Mouse (Mus musculus): ENCODE data around the gene B230118H07Rik. TPM values are rescaled to one million over a fixed set of nuclear protein-coding genes. Genes with fewer than 3 reads are reported as not detected.
A peak's percentile ranks its signal among the peaks of the same experiment; 100 is the strongest.

B230118H07Rik gene
- polyA plus RNA-seq, 1 experiment = 38.3 TPM

DNA sequence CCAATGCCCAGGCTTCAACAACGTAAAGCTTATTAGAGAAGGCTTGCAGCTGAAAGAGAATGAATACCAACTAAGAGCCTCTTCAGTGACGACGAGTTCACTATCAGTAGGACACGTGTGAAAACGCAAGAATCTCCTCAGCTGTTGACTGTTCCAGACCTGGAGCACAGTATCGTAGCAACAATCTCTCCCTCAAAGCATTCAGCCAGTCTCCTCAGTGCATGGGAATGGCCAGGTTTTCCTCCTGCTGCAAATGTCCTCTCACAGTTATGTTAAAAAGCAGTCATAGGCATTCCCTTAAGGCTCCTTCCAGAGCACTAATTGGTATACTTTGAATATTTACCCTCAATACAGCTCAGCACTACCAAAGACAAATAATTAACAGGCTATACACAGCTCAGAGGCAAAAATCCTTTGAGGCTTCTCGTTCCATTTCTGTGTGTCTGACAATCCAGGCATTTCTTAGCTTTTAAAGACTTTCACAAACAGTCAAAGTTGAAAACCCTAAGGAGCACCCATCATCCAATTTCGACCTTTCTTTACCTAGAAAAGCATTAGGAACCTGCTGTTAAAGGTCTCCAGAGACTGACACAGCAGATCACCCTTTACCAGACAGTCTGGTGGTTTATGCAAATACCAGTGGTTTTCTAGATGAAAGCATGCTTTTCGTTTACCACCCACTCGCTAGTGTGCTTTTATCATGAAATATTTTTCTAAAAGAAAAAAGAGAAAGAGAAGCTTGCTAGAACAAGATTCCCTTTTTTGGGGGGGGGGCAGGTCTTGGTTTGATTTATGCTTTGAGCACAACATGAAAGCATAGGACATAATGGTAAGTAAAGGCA is 33.6 kb downstream of the B230118H07Rik start:
- no peak overlapping the region for H3K9ac ChIP-seq (ENCODE audit: low read depth, poor library complexity, severe bottlenecking)
- no peak overlapping the region for H3K4me3 ChIP-seq (ENCODE audit: low read depth, low read length)
- H3K9me3 ChIP-seq (replicated peaks; ENCODE audit: control insufficient read depth, insufficient read depth, low read length, poor library complexity, severe bottlenecking) = no peaks in the 10 kb centered on the region
- H3K4me1 ChIP-seq (ENCODE audit: control insufficient read depth, insufficient read depth, low read length) = no peaks in the 10 kb centered on the region
- H3K27ac ChIP-seq (ENCODE audit: insufficient read depth, low read length) = no peak overlapping the region
- no peak for TF ChIP-seq EP300 (IDR thresholded peaks at IDR 0.05; ENCODE audit: insufficient read depth, low read depth, low read length)
- H3K27me3 ChIP-seq (ENCODE audit: control insufficient read depth, insufficient read depth, low read length, poor library complexity, severe bottlenecking) = no peaks in the 10 kb centered on the region
- H3K36me3 ChIP-seq (ENCODE audit: control insufficient read depth, insufficient read depth, low read length, poor library complexity, severe bottlenecking) = no peaks in the 10 kb centered on the region

DNA sequence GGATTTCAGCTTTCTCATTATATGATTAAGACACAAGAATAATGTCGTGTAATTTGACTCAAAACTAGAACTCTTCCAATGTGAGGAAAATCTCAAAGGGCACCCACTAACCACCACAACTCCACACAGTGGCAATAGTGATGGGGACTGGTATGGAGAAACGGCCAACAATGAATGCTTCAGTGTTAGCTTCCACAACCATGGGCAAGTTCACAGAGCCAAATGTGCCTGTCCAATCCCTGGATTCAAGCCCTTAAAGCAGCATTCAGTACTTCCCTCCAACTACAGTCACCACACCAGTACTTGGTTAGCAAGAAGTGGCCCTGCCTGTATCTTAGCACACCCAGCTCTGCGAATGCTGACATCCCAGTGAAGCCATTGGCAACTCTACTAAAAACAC is 38.5 kb downstream of the B230118H07Rik start:
- H3K27me3 ChIP-seq (ENCODE audit: control insufficient read depth, insufficient read depth, low read length, poor library complexity, severe bottlenecking) = no peaks in the 10 kb centered on the region
- TF ChIP-seq CTCF (IDR thresholded peaks at IDR 0.05; ENCODE audit: low read depth, low read length) (no peak), POLR2A (IDR thresholded peaks at IDR 0.05; ENCODE audit: insufficient read depth, low read length) (no peak), EP300 (IDR thresholded peaks at IDR 0.05; ENCODE audit: insufficient read depth, low read depth, low read length) (no peak)
- no peaks in the 10 kb centered on the region for H3K36me3 ChIP-seq (ENCODE audit: control insufficient read depth, insufficient read depth, low read length, poor library complexity, severe bottlenecking)
- H3K9me3 ChIP-seq (replicated peaks; ENCODE audit: control insufficient read depth, insufficient read depth, low read length, poor library complexity, severe bottlenecking) = no peaks in the 10 kb centered on the region
- no peak overlapping the region for H3K27ac ChIP-seq (ENCODE audit: insufficient read depth, low read length)
- H3K9ac ChIP-seq (ENCODE audit: low read depth, poor library complexity, severe bottlenecking) = no peak overlapping the region
- no peaks in the 10 kb centered on the region for H3K4me1 ChIP-seq (ENCODE audit: control insufficient read depth, insufficient read depth, low read length)
- H3K4me3 ChIP-seq (ENCODE audit: low read depth, low read length) = no peak overlapping the region

DNA sequence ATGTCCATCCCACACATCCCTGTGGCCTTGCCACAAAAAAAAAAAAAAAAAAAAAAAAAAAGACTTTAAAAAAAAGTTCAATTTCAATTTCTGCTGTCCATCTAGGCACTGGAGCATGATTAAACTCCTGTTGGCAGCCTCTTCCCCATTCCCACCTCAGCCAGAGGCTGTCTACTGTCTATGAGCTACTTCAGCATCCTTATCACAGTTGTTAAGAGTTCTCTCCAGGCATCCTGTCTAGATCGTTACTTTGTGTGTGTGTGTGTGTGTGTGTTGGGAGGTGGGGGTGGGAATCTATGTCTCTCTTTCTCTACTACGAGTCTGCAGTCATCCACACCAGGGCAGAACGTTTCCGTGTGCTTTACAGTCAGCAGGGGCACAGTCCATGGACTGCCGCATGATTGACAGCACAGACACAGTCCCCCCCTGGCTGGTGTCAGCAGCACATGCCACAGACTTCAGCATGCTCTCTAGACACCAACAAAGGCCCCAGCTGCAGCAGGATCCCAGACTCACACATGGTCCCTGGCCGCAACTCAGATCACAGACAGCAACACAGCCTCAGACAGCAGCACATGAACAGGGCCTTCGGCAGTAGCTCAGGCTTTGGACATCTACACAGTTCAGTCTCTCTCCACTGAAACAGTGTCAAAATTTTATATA is 41.0 kb downstream of the B230118H07Rik start:
- no peak overlapping the region for H3K4me3 ChIP-seq (ENCODE audit: low read depth, low read length)
- H3K36me3 ChIP-seq (ENCODE audit: control insufficient read depth, insufficient read depth, low read length, poor library complexity, severe bottlenecking) = no peaks in the 10 kb centered on the region
- no peak for TF ChIP-seq POLR2A (IDR thresholded peaks at IDR 0.05; ENCODE audit: insufficient read depth, low read length)
- no peak for TF ChIP-seq EP300 (IDR thresholded peaks at IDR 0.05; ENCODE audit: insufficient read depth, low read depth, low read length)
- no peak for TF ChIP-seq CTCF (IDR thresholded peaks at IDR 0.05; ENCODE audit: low read depth, low read length)
- no peak overlapping the region for H3K27ac ChIP-seq (ENCODE audit: insufficient read depth, low read length)
- H3K9me3 ChIP-seq (replicated peaks; ENCODE audit: control insufficient read depth, insufficient read depth, low read length, poor library complexity, severe bottlenecking) = no peaks in the 10 kb centered on the region
- no peak overlapping the region for H3K9ac ChIP-seq (ENCODE audit: low read depth, poor library complexity, severe bottlenecking)
- H3K4me1 ChIP-seq (ENCODE audit: control insufficient read depth, insufficient read depth, low read length) = no peaks in the 10 kb centered on the region
- H3K27me3 ChIP-seq (ENCODE audit: control insufficient read depth, insufficient read depth, low read length, poor library complexity, severe bottlenecking) = no peaks in the 10 kb centered on the region

DNA sequence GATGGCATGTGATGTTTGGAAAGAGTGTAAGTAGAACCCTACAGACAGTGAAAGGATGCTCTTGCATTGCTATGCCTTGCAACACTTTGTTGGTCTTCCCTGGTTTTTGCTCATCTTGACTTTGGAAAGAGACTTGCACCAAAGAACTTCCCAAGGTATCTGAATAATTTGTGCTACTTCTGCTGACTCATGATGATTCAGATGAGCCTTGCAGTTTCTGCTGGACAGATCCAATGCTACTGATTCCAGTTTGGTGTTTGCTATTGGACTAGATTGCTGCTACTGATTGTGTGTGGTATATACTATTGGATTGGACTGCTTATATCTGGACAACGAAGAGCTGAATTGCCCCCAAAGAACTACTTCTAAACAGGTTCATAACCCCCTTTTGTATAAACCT is 46.2 kb downstream of the B230118H07Rik start:
- Histone ChIP-seq H3K36me3 (ENCODE audit: control insufficient read depth, insufficient read depth, low read length, poor library complexity, severe bottlenecking) (no peaks in the 10 kb centered on the region), H3K4me1 (ENCODE audit: control insufficient read depth, insufficient read depth, low read length) (no peaks in the 10 kb centered on the region), H3K9ac (ENCODE audit: low read depth, poor library complexity, severe bottlenecking) (no peak overlapping the region), H3K27me3 (ENCODE audit: control insufficient read depth, insufficient read depth, low read length, poor library complexity, severe bottlenecking) (no peaks in the 10 kb centered on the region), H3K4me3 (ENCODE audit: low read depth, low read length) (no peak overlapping the region), H3K9me3 (replicated peaks; ENCODE audit: control insufficient read depth, insufficient read depth, low read length, poor library complexity, severe bottlenecking) (no peaks in the 10 kb centered on the region), H3K27ac (ENCODE audit: insufficient read depth, low read length) (peak overlapping the region; percentile 83)
- TF ChIP-seq POLR2A (IDR thresholded peaks at IDR 0.05; ENCODE audit: insufficient read depth, low read length) (no peak), EP300 (IDR thresholded peaks at IDR 0.05; ENCODE audit: insufficient read depth, low read depth, low read length) (no peak), CTCF (IDR thresholded peaks at IDR 0.05; ENCODE audit: low read depth, low read length) (no peak)

DNA sequence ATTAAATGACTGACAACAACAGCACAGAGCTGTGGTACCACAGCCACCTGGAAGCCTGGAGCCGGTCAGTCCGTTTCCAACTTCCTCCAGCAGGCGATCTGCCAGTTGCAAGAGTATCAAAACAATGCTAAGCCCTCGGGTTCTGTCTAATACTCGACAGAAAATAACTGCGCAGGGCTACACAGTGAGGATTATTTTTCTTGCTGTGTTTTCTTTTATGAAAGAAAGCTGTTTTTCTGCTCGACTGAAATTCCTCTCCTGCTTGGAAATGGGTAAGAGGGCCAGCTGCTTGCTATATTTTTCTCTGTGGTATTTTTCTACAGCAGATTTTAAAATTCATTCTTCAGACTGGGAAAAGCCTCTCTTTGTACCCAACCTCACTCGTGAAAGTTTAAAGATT is 48.6 kb downstream of the B230118H07Rik start:
- Histone ChIP-seq H3K9ac (ENCODE audit: low read depth, poor library complexity, severe bottlenecking) (no peak overlapping the region), H3K9me3 (replicated peaks; ENCODE audit: control insufficient read depth, insufficient read depth, low read length, poor library complexity, severe bottlenecking) (no peaks in the 10 kb centered on the region), H3K36me3 (ENCODE audit: control insufficient read depth, insufficient read depth, low read length, poor library complexity, severe bottlenecking) (no peaks in the 10 kb centered on the region), H3K4me1 (ENCODE audit: control insufficient read depth, insufficient read depth, low read length) (no peaks in the 10 kb centered on the region), H3K27ac (ENCODE audit: insufficient read depth, low read length) (no peak overlapping the region), H3K4me3 (ENCODE audit: low read depth, low read length) (no peak overlapping the region), H3K27me3 (ENCODE audit: control insufficient read depth, insufficient read depth, low read length, poor library complexity, severe bottlenecking) (no peaks in the 10 kb centered on the region)
- no peak for TF ChIP-seq CTCF (IDR thresholded peaks at IDR 0.05; ENCODE audit: low read depth, low read length)
- no peak for TF ChIP-seq POLR2A (IDR thresholded peaks at IDR 0.05; ENCODE audit: insufficient read depth, low read length)
- TF ChIP-seq EP300 (IDR thresholded peaks at IDR 0.05; ENCODE audit: insufficient read depth, low read depth, low read length) = no peak
